Mouse (Mus musculus) embryonic fibroblast, embryonic 13.5 days (primary cell): Measurements from ENCODE around the gene Clptm1l.

Experiments
- CTCF ChIP-seq: IDR thresholded peaks from 2 replicates; pipeline ENCODE4 v1.5.1; 2011; ENCODE audit warnings: mild to moderate bottlenecking, control low read depth, low read length, moderate library complexity, borderline replicate concordance; ENCODE audit not compliant: insufficient read depth
- POLR2A ChIP-seq: IDR thresholded peaks from 2 replicates; pipeline ENCODE4 v1.6.1; 2011; ENCODE audit warnings: low read depth, mild to moderate bottlenecking, control low read depth, low read length, moderate library complexity

DNA sequence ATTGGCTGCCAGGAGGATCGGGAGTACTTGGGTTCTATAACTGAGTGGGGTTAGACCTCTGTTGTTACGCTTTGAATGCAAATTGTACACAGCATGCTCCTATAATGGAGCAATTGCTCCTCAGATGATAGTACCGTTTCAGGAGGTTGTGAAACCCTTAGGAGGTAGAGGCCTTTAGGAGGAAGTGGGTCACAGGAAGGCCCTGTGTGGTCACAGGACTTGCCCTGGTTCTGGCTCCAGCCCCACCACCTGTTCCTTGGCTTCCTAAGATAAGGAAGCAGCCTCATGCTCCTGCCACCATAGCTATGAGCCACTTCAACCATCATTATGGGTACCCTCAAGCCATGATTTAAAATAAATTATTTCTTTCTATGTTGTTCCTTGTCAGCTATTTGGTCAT is 12.3 kb upstream of the Clptm1l start:
- TF ChIP-seq CTCF (no peak), POLR2A (no peak)
